Mouse (Mus musculus) cerebellum, postnatal 25 days (tissue): Measurements from ENCODE around the gene Tcf7l2.

ENCODE experiments used
- DNase-seq, 2 experiments: peaks; one replicate each; pipeline ENCODE4 v3.0.0; 2021; ENCODE audit warnings: mixed read lengths in 2 of 2

The Tcf7l2 gene

GRCm38 (mm10) chr19:55964421-55964820 is 222.8 kb downstream of the Tcf7l2 start:
- no peak for DNase-seq

GRCm38 (mm10) chr19:55966066-55966465 is 224.4 kb downstream of the Tcf7l2 start:
- no peak for DNase-seq

GRCm38 (mm10) chr19:55969929-55970531 is 228.4 kb downstream of the Tcf7l2 start:
- no peak for DNase-seq

- no peak for DNase-seq
Measured at GRCm38 (mm10) chr19:55976073-55976472, 234.5 kb downstream of the Tcf7l2 start.
